Mouse (Mus musculus): ENCODE results near the gene Depdc1a. TPM values are rescaled to one million over a fixed set of nuclear protein-coding genes. Genes with fewer than 3 reads are reported as not detected.
"Not testable (repeated sequence)": the region's sequence is repeated elsewhere in the genome, so short reads cannot be mapped to it uniquely, and the experiment has no call there.

The Depdc1a gene
- 201 and 277 TPM in 2 replicates for total RNA-seq (2015; ENCODE audit: low replicate concordance)
- 209 and 218 TPM in 2 replicates for total RNA-seq (2017; ENCODE audit: low replicate concordance)

DNA sequence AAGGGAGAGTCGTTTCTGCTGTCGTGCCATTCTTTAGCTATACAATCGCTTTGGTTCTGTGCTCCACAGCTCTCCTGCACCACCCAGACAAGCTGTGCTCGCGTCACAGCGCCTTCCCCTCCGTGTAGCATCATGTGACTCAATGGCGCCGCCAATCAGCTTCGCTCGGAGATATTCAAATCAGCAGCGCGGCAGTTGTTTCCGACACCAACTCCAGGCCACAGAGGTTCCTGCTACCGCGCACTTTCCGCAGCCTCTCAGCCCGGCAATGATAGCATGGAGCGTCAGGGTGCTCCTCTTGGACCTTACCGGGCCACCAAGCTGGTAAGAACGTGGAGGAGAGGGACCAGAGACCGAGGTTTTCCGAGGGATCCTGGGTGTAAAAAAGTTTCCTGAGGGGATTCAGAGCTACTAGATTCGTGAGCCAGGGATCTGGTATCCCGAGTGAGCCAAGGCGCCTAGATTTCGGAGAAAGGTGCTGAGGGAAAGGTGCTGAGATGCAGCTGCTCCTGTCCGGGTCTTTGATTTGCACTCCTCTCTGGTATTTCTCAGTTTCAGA is at the start of gene Depdc1a:
Gene Depdc1a (plus strand): TSS at position 191 of the 559 bp plus-strand sequence.
- peak; percentile 98 for ATAC-seq (replicated peaks; ENCODE audit: low FRiP score, poor library complexity, severe bottlenecking)

DNA sequence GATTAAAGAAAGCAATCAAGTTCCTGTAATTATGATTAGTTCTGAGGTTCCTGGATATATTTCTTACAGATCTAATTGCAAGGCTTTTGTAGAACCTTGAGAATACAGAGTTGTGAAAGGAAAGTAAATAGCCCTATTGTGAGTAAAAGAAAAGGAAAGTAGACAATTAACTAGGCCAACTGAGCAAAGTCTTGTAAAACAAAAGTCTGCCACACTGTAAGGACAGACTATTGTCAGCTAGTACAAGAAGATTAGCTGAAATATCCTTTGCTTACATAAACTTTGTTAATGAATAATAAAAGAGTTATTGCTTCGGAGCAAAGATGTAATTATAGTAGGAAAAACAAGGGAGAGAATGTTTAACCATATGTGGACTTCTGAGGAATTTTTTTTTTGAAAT is 25.2 kb upstream of the Depdc1a start:
- ATAC-seq (replicated peaks; ENCODE audit: low FRiP score, poor library complexity, severe bottlenecking) = no peak

DNA sequence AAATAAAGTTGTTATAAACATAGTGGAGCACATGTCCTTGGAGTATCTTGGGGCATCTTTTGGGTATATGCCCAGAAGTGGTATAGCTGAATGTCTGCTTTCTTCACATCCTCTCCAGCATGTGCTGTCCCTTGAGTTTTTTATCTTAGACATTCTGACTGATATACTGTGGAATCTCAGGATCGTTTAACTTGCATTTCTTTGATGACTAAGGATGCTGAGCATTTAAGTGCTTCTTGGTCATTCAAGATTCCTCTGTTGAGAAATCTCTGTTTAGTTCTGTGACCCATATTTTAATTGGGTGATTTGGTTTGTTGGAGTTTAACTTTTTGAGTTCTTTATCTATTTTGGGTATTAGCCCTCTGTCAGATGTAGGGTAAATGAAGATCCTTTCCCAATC is 19.8 kb upstream of the Depdc1a start:
- no peak for ATAC-seq (replicated peaks; ENCODE audit: low FRiP score, poor library complexity, severe bottlenecking)

DNA sequence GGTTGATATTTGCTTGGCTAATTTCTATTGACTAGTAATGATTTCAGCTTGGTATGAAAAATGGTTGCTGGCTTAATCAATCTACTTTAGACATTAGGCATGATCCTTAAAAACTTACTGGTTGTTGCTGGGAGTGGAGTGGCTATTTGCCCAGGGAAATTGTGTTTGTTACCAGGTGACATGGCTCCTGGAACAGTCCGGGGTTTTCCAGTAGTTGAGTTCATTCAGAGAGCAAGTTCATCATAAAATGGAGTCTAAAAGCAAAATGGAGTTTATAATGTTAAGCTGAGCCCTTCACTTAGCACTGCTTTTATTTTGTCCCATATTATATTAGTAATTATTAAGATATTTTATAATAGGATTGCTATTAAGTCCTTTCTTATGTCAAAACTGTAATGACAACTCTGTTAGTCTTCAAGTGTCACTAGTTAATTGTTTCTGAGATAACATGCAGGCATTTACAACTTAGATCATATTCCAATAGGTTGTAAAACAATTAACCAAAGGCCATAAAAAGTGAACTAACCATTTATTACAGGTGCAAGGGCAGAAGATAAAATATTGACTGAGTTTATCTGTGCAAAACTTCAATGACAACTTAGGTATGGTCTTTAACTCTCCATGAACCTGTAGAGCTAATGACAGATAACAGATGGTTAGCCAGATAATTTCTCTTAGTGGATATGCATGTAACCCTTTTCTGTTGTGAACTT is 17.8 kb upstream of the Depdc1a start:
- ATAC-seq (replicated peaks; ENCODE audit: low FRiP score, poor library complexity, severe bottlenecking) = no peak

DNA sequence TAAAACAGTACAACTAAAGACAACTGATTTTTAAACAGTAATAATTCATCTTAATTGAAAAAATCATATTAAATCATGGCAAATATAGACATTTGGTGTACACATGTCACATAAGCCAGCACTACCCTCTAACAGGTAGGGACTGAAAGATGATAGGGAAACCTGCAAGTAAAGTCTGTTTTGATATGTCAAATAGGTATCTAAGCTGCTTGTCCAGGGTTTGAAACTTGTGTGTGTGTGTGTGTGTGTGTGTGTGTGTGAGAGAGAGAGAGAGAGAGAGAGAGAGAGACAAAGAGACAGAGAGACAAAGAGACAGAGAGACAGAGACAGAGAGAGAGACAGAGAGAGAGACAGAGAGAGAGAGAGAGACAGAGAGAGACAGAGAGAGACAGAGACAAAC is 524 bp upstream of the Depdc1a start:
- not testable (repeated sequence) for ATAC-seq (replicated peaks; ENCODE audit: low FRiP score, poor library complexity, severe bottlenecking)

DNA sequence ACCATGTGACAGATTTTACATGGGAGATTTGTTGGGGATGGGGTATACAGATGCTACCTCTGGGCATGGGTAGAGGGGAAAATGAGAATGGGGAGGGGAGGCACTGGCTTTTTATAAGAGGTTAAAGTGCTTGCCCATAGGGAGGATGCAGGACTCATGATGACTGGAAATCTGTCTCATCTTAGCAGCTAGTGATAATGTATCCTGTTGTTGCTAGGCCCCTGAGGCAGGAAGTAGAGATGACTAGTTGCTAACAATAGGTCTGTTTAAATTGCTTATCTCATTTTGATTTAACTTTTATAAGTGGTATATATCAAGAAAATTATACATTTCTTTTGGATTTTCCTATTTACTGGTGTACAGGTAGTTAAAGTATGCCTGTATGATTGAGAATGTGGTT is 13.7 kb downstream of the Depdc1a start:
- no peak for ATAC-seq (replicated peaks; ENCODE audit: low FRiP score, poor library complexity, severe bottlenecking)

DNA sequence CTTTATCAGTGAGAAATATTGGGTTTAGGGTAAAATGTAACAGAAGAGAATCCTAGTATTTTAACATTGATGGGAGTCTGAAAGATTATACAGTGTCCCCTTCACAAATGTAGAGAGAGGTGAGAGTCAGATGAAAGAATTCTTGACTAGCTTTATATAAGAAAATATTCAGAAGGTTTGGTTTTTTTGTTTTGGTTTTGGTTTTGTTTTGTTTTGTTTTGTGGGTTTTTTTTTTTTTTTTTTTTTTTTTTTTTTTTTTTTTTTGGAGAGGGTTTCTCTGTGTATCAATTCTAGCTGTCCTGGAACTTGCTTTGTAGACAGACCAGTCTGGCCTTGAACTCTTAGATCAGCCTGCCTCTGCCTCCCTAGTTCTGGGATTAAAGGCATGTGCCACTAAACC is 33.3 kb downstream of the Depdc1a start:
- ATAC-seq (replicated peaks; ENCODE audit: low FRiP score, poor library complexity, severe bottlenecking) = no peak

DNA sequence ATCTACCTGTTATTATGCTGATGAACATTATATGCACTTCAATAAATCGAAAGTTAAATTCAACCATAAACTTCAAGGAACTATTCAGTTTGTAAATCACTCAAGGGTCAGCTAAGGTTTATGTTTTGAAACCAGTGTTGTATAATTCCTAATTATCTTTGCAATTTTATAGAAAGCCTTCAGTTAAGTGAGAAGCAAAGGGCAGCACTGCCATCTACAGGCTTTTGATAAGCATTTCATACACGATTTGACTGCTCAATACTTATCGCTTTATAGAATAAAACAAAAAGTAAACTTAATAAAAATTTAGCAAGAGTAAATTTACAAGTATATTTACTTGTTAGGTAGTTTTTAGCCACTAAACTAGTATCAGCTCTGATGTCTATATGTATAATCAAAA is 53.1 kb downstream of the Depdc1a start:
- ATAC-seq (replicated peaks; ENCODE audit: low FRiP score, poor library complexity, severe bottlenecking) = no peak

DNA sequence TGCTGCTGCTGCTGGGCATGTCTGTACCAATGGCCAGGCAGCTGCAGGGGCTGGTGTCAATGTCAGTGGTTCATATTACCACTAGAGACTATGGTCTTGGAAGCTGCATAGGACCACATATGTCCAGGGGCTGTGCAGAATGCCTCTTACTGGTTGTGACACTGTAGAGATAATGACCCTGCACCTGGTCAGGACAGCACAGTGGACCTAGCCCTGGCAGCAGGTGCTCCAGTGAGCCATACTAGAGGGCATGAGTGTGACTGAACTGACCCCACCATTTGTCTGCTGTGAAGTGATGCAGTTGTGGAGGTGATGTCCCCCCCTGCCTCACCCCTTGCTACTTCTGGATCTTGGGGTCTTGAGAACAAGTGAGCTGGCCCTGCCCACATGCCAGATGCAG is 55.0 kb downstream of the Depdc1a start:
- no peak for ATAC-seq (replicated peaks; ENCODE audit: low FRiP score, poor library complexity, severe bottlenecking)

Other genes starting within 250 kb of the Depdc1a start
- gene Rpe65, start 103.7 kb downstream of the Depdc1a start, total RNA-seq (2015; ENCODE audit: low replicate concordance) = not detected in 2 replicates
- gene Rpe65, start 103.7 kb downstream of the Depdc1a start, total RNA-seq (2017; ENCODE audit: low replicate concordance) = not detected in 2 replicates